Mouse (Mus musculus) midbrain, embryonic 14.5 days (tissue): Measurements from ENCODE around the gene Mitf. TPM values are rescaled to one million over a fixed set of nuclear protein-coding genes. Genes with fewer than 3 reads are reported as not detected.

ENCODE experiments used
- ATAC-seq: fragments of 200-750 bp; cut with Nextera tagmentation; 2 replicates; pipeline ENCODE4 v1.8.0; 2017; ENCODE audit warnings: moderate number of reproducible peaks, moderate library complexity; ENCODE audit not compliant: low FRiP score, low TSS enrichment
- DNase-seq: peaks from one replicate; pipeline ENCODE4 v3.0.0-alpha.2; 2015
- H3K27ac ChIP-seq: fragments of 300-500 bp; sonication (generic); replicated peaks from 2 replicates; pipeline ENCODE4 v1.5.1; 2014; ENCODE audit warnings: mild to moderate bottlenecking, low read depth, low read length, moderate library complexity
- H3K27me3 ChIP-seq: fragments of 300-500 bp; sonication (generic); 2 replicates; pipeline ENCODE4 v1.6.1; 2014; ENCODE audit warnings: low read length, control low read depth, mixed read lengths; ENCODE audit not compliant: control insufficient read depth, insufficient read depth
- H3K36me3 ChIP-seq: fragments of 300-500 bp; sonication (generic); 2 replicates; pipeline ENCODE4 v1.6.1; 2014; ENCODE audit warnings: low read length, control low read depth; ENCODE audit not compliant: control insufficient read depth, insufficient read depth
- H3K4me1 ChIP-seq: fragments of 300-500 bp; sonication (generic); 2 replicates; pipeline ENCODE4 v1.6.1; 2014; ENCODE audit warnings: mild to moderate bottlenecking, antibody characterized with exemption, low read length, control low read depth; ENCODE audit not compliant: control insufficient read depth, insufficient read depth
- H3K4me2 ChIP-seq: fragments of 300-500 bp; sonication (generic); 2 replicates; pipeline ENCODE4 v1.6.1; 2014; ENCODE audit warnings: mild to moderate bottlenecking, low read length, moderate library complexity
- H3K4me3 ChIP-seq: fragments of 300-500 bp; sonication (generic); replicated peaks from 2 replicates; pipeline ENCODE4 v1.5.1; 2014; ENCODE audit warnings: low read depth, low read length
- H3K9ac ChIP-seq: fragments of 300-500 bp; sonication (generic); replicated peaks from 2 replicates; pipeline ENCODE4 v1.6.1; 2014; ENCODE audit warnings: mild to moderate bottlenecking, low read length, moderate library complexity
- H3K9me3 ChIP-seq: fragments of 300-500 bp; sonication (generic); 2 replicates; pipeline ENCODE4 v1.6.1; 2016; ENCODE audit warnings: low read length, control low read depth, mixed read lengths; ENCODE audit not compliant: control insufficient read depth
- WGBS: fragments of 180-500 bp; shearing (Covaris S2); extraction: QIAGEN DNeasy Blood & Tissue Kit; methylation state at CpG from one replicate; pipeline ENCODE4 v1.1.7; 2014; 5-methylcytosine and 5-hydroxymethylcytosine counted together
- polyA plus RNA-seq: library from polyadenylated mRNA; unstranded; fragments of >200 nt; fragmentation: Nextera tagmentation; extraction: Ambion mirVana; gene quantifications from 2 replicates; pipeline ENCODE4 v1.2.1, GENCODE M21; 2014

Gene Mitf
- polyA plus RNA-seq, 1 experiment from 2014 or later = 0.74 TPM

- no peak overlapping the region for H3K4me2 ChIP-seq
- H3K36me3 ChIP-seq = no peaks in the 10 kb centered on the region
- no peak for ATAC-seq
- no peak overlapping the region for H3K9ac ChIP-seq
- no peak overlapping the region; the same call in 1 of the 2 replicates for H3K27ac ChIP-seq
- H3K4me3 ChIP-seq = no peak overlapping the region
- 0 out of 2 replicates have a peak, but pooled peaks cover 8% of the 10 kb centered on the region for H3K4me1 ChIP-seq
- WGBS = 50% methylated on average over 13 of the region's 13 CpGs
- DNase-seq = peak; percentile 51
- H3K27me3 ChIP-seq = no peaks in the 10 kb centered on the region
- no peaks in the 10 kb centered on the region for H3K9me3 ChIP-seq
Observed at GRCm38 (mm10) chr6:97950033-97950881, 143.4 kb downstream of the Mitf start.

- no peak overlapping the region for H3K9ac ChIP-seq
- no peak overlapping the region for H3K4me3 ChIP-seq
- H3K4me2 ChIP-seq = no peak overlapping the region
- no peaks in the 10 kb centered on the region for H3K36me3 ChIP-seq
- no peak for DNase-seq
- 50% methylated on average over 2 of the region's 2 CpGs for WGBS
- 0 out of 2 replicates have a peak, but pooled peaks cover 8% of the 10 kb centered on the region for H3K4me1 ChIP-seq
- H3K9me3 ChIP-seq = no peaks in the 10 kb centered on the region
- H3K27ac ChIP-seq = no peak overlapping the region
- H3K27me3 ChIP-seq = no peaks in the 10 kb centered on the region
- no peak for ATAC-seq
Observed at GRCm38 (mm10) chr6:97950882-97951245, 144.0 kb downstream of the Mitf start.

- H3K4me1 ChIP-seq = 0 out of 2 replicates have a peak, but pooled peaks cover 8% of the 10 kb centered on the region
- no peaks in the 10 kb centered on the region for H3K36me3 ChIP-seq
- no peak for ATAC-seq
- H3K27me3 ChIP-seq = no peaks in the 10 kb centered on the region
- WGBS = 65% methylated on average over 1 of the region's 1 CpGs
- no peak overlapping the region for H3K9ac ChIP-seq
- H3K9me3 ChIP-seq = no peaks in the 10 kb centered on the region
- H3K27ac ChIP-seq = no peak overlapping the region
- no peak for DNase-seq
- no peak overlapping the region for H3K4me3 ChIP-seq
- no peak overlapping the region for H3K4me2 ChIP-seq
Observed at GRCm38 (mm10) chr6:97951711-97952110, 144.9 kb downstream of the Mitf start.

GRCm38 (mm10) chr6:97952845-97953244 is 146.0 kb downstream of the Mitf start:
- DNase-seq = no peak

GRCm38 (mm10) chr6:97956121-97956520 is 149.3 kb downstream of the Mitf start:
- DNase-seq (no peak), ATAC-seq (no peak)
- WGBS = 76% methylated on average over 6 of the region's 6 CpGs
- H3K4me2 ChIP-seq = no peak overlapping the region
- no peaks in the 10 kb centered on the region for H3K9me3 ChIP-seq
- no peaks in the 10 kb centered on the region for H3K4me1 ChIP-seq
- H3K27ac ChIP-seq = no peak overlapping the region
- no peaks in the 10 kb centered on the region for H3K27me3 ChIP-seq
- H3K4me3 ChIP-seq = no peak overlapping the region
- H3K36me3 ChIP-seq = no peaks in the 10 kb centered on the region
- no peak overlapping the region for H3K9ac ChIP-seq

More at GRCm38 (mm10) chr6:97952845-97953244, 146.0 kb downstream of the Mitf start:
- 74% methylated on average over 8 of the region's 8 CpGs for WGBS
- Histone ChIP-seq H3K9ac (no peak overlapping the region), H3K36me3 (no peaks in the 10 kb centered on the region), H3K27me3 (no peaks in the 10 kb centered on the region), H3K9me3 (no peaks in the 10 kb centered on the region), H3K4me1 (0 out of 2 replicates have a peak, but pooled peaks cover 8% of the 10 kb centered on the region), H3K4me2 (no peak overlapping the region), H3K4me3 (no peak overlapping the region), H3K27ac (no peak overlapping the region)
- no peak for ATAC-seq

GRCm38 (mm10) chr6:97956636-97957035 is 149.8 kb downstream of the Mitf start:
- Histone ChIP-seq H3K9me3 (no peaks in the 10 kb centered on the region), H3K4me1 (no peaks in the 10 kb centered on the region), H3K27ac (no peak overlapping the region), H3K27me3 (no peaks in the 10 kb centered on the region), H3K36me3 (no peaks in the 10 kb centered on the region), H3K4me2 (no peak overlapping the region), H3K4me3 (no peak overlapping the region), H3K9ac (no peak overlapping the region)
- WGBS = 93% methylated on average over 10 of the region's 10 CpGs
- ATAC-seq = no peak
- DNase-seq = no peak

- H3K27ac ChIP-seq = no peak overlapping the region
- no peaks in the 10 kb centered on the region for H3K27me3 ChIP-seq
- no peak overlapping the region for H3K4me2 ChIP-seq
- ATAC-seq = no peak
- no peak for DNase-seq
- H3K4me3 ChIP-seq = no peak overlapping the region
- no peaks in the 10 kb centered on the region for H3K9me3 ChIP-seq
- H3K9ac ChIP-seq = no peak overlapping the region
- no peaks in the 10 kb centered on the region for H3K36me3 ChIP-seq
- WGBS = 87% methylated on average over 4 of the region's 4 CpGs
- no peaks in the 10 kb centered on the region for H3K4me1 ChIP-seq
Observed at GRCm38 (mm10) chr6:97958276-97958675, 151.4 kb downstream of the Mitf start.

- H3K27ac ChIP-seq = no peak overlapping the region
- H3K4me2 ChIP-seq = no peak overlapping the region
- ATAC-seq = no peak
- no peaks in the 10 kb centered on the region for H3K9me3 ChIP-seq
- WGBS = 41% methylated on average over 2 of the region's 2 CpGs
- no peak for DNase-seq
- no peaks in the 10 kb centered on the region for H3K4me1 ChIP-seq
- H3K36me3 ChIP-seq = no peaks in the 10 kb centered on the region
- H3K27me3 ChIP-seq = no peaks in the 10 kb centered on the region
- H3K9ac ChIP-seq = no peak overlapping the region
- no peak overlapping the region for H3K4me3 ChIP-seq
Observed at GRCm38 (mm10) chr6:97961776-97962175, 154.9 kb downstream of the Mitf start.

GRCm38 (mm10) chr6:97962311-97962710 is 155.5 kb downstream of the Mitf start:
- Histone ChIP-seq H3K27me3 (no peaks in the 10 kb centered on the region), H3K9me3 (no peaks in the 10 kb centered on the region), H3K36me3 (no peaks in the 10 kb centered on the region), H3K4me1 (no peaks in the 10 kb centered on the region), H3K4me2 (no peak overlapping the region), H3K27ac (no peak overlapping the region), H3K4me3 (no peak overlapping the region), H3K9ac (no peak overlapping the region)
- WGBS = 98% methylated on average over 1 of the region's 1 CpGs
- DNase-seq = no peak
- ATAC-seq = no peak
